Mouse (Mus musculus) CH12.LX (cell line): ENCODE results near the gene Olfr675. TPM values are rescaled to one million over a fixed set of nuclear protein-coding genes. Genes with fewer than 3 reads are reported as not detected.
"Not testable (repeated sequence)": the region's sequence is repeated elsewhere in the genome, so short reads cannot be mapped to it uniquely, and the experiment has no call there.

Experiments used
- DNase-seq: peaks from one replicate; pipeline ENCODE4 v3.0.0-alpha.2; 2013; ENCODE audit errors: extremely low read depth
- H3K27ac ChIP-seq: 2 replicates; pipeline ENCODE4 v1.5.1; 2012; ENCODE audit warnings: low read depth, mild to moderate bottlenecking, control low read depth, moderate library complexity; ENCODE audit not compliant: insufficient read depth
- H3K27me3 ChIP-seq: replicated peaks from 2 replicates; pipeline ENCODE3; 2012; ENCODE audit warnings: inconsistent platforms
- H3K36me3 ChIP-seq, 2 experiments: replicated peaks in 1 of 2; 2 replicates each; pipeline versions ENCODE3 to v1.6.1; 2012; ENCODE audit warnings: inconsistent platforms in 1 of 2, low read length in 1 of 2, mild to moderate bottlenecking in 1 of 2, mixed read lengths in 1 of 2, moderate library complexity in 1 of 2; ENCODE audit not compliant: control insufficient read depth in 1 of 2, insufficient read depth in 1 of 2
- H3K4me1 ChIP-seq, 2 experiments: 2 replicates each; pipeline ENCODE4 v1.6.1; 2012; ENCODE audit warnings: inconsistent platforms in 1 of 2, moderate library complexity in 1 of 2; ENCODE audit not compliant: insufficient read depth in 2 of 2, control insufficient read depth in 1 of 2
- H3K4me2 ChIP-seq: 2 replicates; pipeline ENCODE4 v1.6.1; 2012; ENCODE audit warnings: low read depth, mild to moderate bottlenecking, control low read depth; ENCODE audit not compliant: poor library complexity, insufficient read depth, severe bottlenecking
- H3K4me3 ChIP-seq, 3 experiments: fragments of 150-350 bp in 1 of 3; sonication (generic) in 1 of 3; replicated peaks in 1 of 3; 2 replicates each; pipeline versions ENCODE3 to v1.5.1; 2011 to 2012; ENCODE audit warnings: low read depth in 2 of 3, low read length in 2 of 3, mild to moderate bottlenecking in 2 of 3, moderate library complexity in 2 of 3, control low read depth in 1 of 3, improper control_type of control experiment in 1 of 3, inconsistent platforms in 1 of 3, mixed read lengths in 1 of 3; ENCODE audit not compliant: poor library complexity in 1 of 3
- H3K79me2 ChIP-seq: replicated peaks from 2 replicates; pipeline ENCODE4 v1.6.1; 2012; ENCODE audit warnings: mild to moderate bottlenecking, moderate library complexity; ENCODE audit not compliant: control insufficient read depth, poor library complexity, insufficient read depth, severe bottlenecking; ENCODE audit errors: extremely low read depth
- H3K9ac ChIP-seq: 2 replicates; pipeline ENCODE4 v1.6.1; 2012; ENCODE audit warnings: low read depth, mild to moderate bottlenecking, control low read depth, moderate library complexity; ENCODE audit not compliant: insufficient read depth
- H3K9me3 ChIP-seq: replicated peaks from 2 replicates; pipeline ENCODE3; 2012; ENCODE audit warnings: low read length, inconsistent platforms, mixed read lengths
- BHLHE40 ChIP-seq: IDR thresholded peaks from 2 replicates; pipeline ENCODE4 v1.6.1; 2011; ENCODE audit warnings: mild to moderate bottlenecking, low read depth, low read length, improper control_type of control experiment
- CTCF ChIP-seq, 2 experiments: IDR thresholded peaks in 1 of 2; conservative IDR thresholded peaks in 1 of 2; 2 replicates each; pipeline ENCODE4 v1.5.1; 2011 to 2012; ENCODE audit warnings: low read depth in 2 of 2, low read length in 2 of 2, improper control_type of control experiment in 1 of 2, inconsistent platforms in 1 of 2, mild to moderate bottlenecking in 1 of 2, moderate library complexity in 1 of 2
- E2F4 ChIP-seq: IDR thresholded peaks from 2 replicates; pipeline ENCODE4 v1.6.1; 2011; ENCODE audit warnings: low read depth, low read length, improper control_type of control experiment; ENCODE audit not compliant: insufficient replicate concordance
- ELF1 ChIP-seq: IDR thresholded peaks from 2 replicates; pipeline ENCODE4 v1.6.1; 2014; ENCODE audit warnings: low read depth, mild to moderate bottlenecking, inconsistent platforms, low read length, improper control_type of control experiment
- GABPA ChIP-seq: IDR thresholded peaks from 2 replicates; pipeline ENCODE4 v1.6.1; 2012; ENCODE audit warnings: low read depth, low read length, improper control_type of control experiment, inconsistent platforms; ENCODE audit not compliant: insufficient replicate concordance
- IRF4 ChIP-seq: IDR thresholded peaks from 2 replicates; pipeline ENCODE4 v1.6.1; 2014; ENCODE audit warnings: low read depth, mild to moderate bottlenecking, inconsistent platforms, low read length, improper control_type of control experiment
- JUN ChIP-seq: IDR thresholded peaks from 2 replicates; pipeline ENCODE4 v1.6.1; 2011; ENCODE audit warnings: low read depth, mild to moderate bottlenecking, low read length, improper control_type of control experiment, moderate library complexity; ENCODE audit not compliant: insufficient read depth
- MAZ ChIP-seq: IDR thresholded peaks from 2 replicates; pipeline ENCODE4 v1.6.1; 2012; ENCODE audit warnings: low read depth, mild to moderate bottlenecking, inconsistent platforms, low read length, improper control_type of control experiment, moderate library complexity
- MYC ChIP-seq: IDR thresholded peaks from 2 replicates; pipeline ENCODE4 v1.6.1; 2011; ENCODE audit warnings: low read depth, mild to moderate bottlenecking, improper control_type of control experiment, low read length
- NELFE ChIP-seq: IDR thresholded peaks from 2 replicates; pipeline ENCODE4 v1.6.1; 2011; ENCODE audit warnings: low read depth, low read length, improper control_type of control experiment
- NRF1 ChIP-seq: IDR thresholded peaks from 2 replicates; pipeline ENCODE4 v1.6.1; 2014; ENCODE audit warnings: low read depth, mild to moderate bottlenecking, inconsistent platforms, low read length, improper control_type of control experiment, moderate library complexity
- PAX5 ChIP-seq: IDR thresholded peaks from 2 replicates; pipeline ENCODE4 v1.6.1; 2012; ENCODE audit warnings: low read length, inconsistent platforms, mixed read lengths
- POLR2A ChIP-seq: IDR thresholded peaks from 2 replicates; pipeline ENCODE4 v1.6.1; 2011; ENCODE audit warnings: low read depth, mild to moderate bottlenecking, improper control_type of control experiment, low read length
- POLR2AphosphoS2 ChIP-seq: IDR thresholded peaks from 2 replicates; pipeline ENCODE4 v1.6.1; 2011; ENCODE audit warnings: low read depth, low read length, improper control_type of control experiment
- RAD21 ChIP-seq: IDR thresholded peaks from 2 replicates; pipeline ENCODE4 v1.6.1; 2011; ENCODE audit warnings: low read depth, mild to moderate bottlenecking, low read length, improper control_type of control experiment, moderate library complexity
- SMC3 ChIP-seq: IDR thresholded peaks from 2 replicates; pipeline ENCODE4 v1.6.1; 2011; ENCODE audit warnings: low read depth, low read length, improper control_type of control experiment
- TCF12 ChIP-seq: IDR thresholded peaks from 2 replicates; pipeline ENCODE4 v1.6.1; 2014; ENCODE audit warnings: low read depth, mild to moderate bottlenecking, inconsistent platforms, low read length, improper control_type of control experiment
- USF2 ChIP-seq: conservative IDR thresholded peaks from 2 replicates; pipeline ENCODE4 v1.6.1; 2011; ENCODE audit warnings: low read depth, low read length, improper control_type of control experiment
- dilution Hi-C: fragments of 300-500 bp; cut with MboI; formaldehyde crosslinking; loops from 2 replicates; pipeline ENCODE4 v1.14.3; 2020; ENCODE audit warnings: low sequenced_read_pairs; ENCODE audit not compliant: extremely low pct_unique_long_range_greater_than_20kb, extremely low pct_ligation_motif_present
- in situ Hi-C: fragments of 300-500 bp; cut with MboI; formaldehyde crosslinking; loops from 3 replicates; pipeline ENCODE4 v1.14.3; 2019; ENCODE audit warnings: low sequenced_read_pairs, low pct_ligation_motif_present, low pct_unique_long_range_greater_than_20kb, mixed read lengths
- polyA plus RNA-seq: library from polyadenylated mRNA; unstranded; fragments of >175 nt; gene quantifications from 2 replicates; pipeline ENCODE4 v1.2.1, GENCODE M21; 2012; ENCODE audit warnings: low read depth; ENCODE audit not compliant: insufficient read length
- total RNA-seq, 2 experiments: library from RNA; depleted of rRNA; stranded (reverse); fragments of 300-350 nt in 1 of 2; fragments of >200 nt in 1 of 2; gene quantifications; 2 replicates each; pipeline ENCODE4 v1.2.3; 2012 to 2014

The Olfr675 gene
- total and polyA plus RNA-seq, 3 experiments: not detected

- dilution Hi-C loops, H3K4me1 ChIP-seq: not testable (repeated sequence)
Observed at GRCm38 (mm10) chr7:105033836-105034235, 5.6 kb upstream of the Olfr675 start.

GRCm38 (mm10) chr7:105032398-105032797 is 4.1 kb upstream of the Olfr675 start, which contains the start of gene Olfr676:
Gene Olfr676, plus strand, starts transcription at chr7:105032698.
- Histone ChIP-seq H3K4me1 (no peaks in the 10 kb centered on the region), H3K9ac (no peak within 1 kb of the TSS), H3K4me2 (no peak within 1 kb of the TSS), H3K27me3 (no peaks in the 10 kb centered on the region), H3K4me3 (no peak within 1 kb of the TSS)
- no peak for DNase-seq
- TF ChIP-seq MYC: no peak
- TF ChIP-seq NRF1: no peak
- TF ChIP-seq JUN: no peak
- no peak for TF ChIP-seq USF2
- no peak for TF ChIP-seq MAZ
- no peak for TF ChIP-seq IRF4
- no peak for TF ChIP-seq POLR2A
- no peak for TF ChIP-seq PAX5
- no peak for TF ChIP-seq NELFE
- no peak for TF ChIP-seq GABPA
- no peak for TF ChIP-seq TCF12
- no peak for TF ChIP-seq ELF1
- TF ChIP-seq POLR2AphosphoS2: no peak
- TF ChIP-seq E2F4: no peak
- no peak for TF ChIP-seq CTCF (conservative IDR thresholded peaks at IDR 0.05 in 1 of 2, IDR thresholded peaks at IDR 0.05 in 1 of 2; ENCODE audit: low read depth in 2 of 2, low read length in 2 of 2)
- no peak for TF ChIP-seq BHLHE40
- TF ChIP-seq, all 38 proteins: peak for 0
- Histone ChIP-seq H3K79me2 (no peaks in the 10 kb centered on the region), H3K27ac (no peak within 1 kb of the TSS), H3K36me3 (no peaks in the 10 kb centered on the region), H3K9me3 (no peaks in the 10 kb centered on the region)
- dilution Hi-C loops (no loop called here), in situ Hi-C loops (no loop called here)

More at GRCm38 (mm10) chr7:105033836-105034235, 5.6 kb upstream of the Olfr675 start:
- H3K27me3 ChIP-seq, H3K9ac ChIP-seq, H3K27ac ChIP-seq, H3K4me2 ChIP-seq, in situ Hi-C loops, H3K4me3 ChIP-seq, H3K9me3 ChIP-seq, H3K79me2 ChIP-seq, H3K36me3 ChIP-seq: not testable (repeated sequence)
- peak; percentile 3 for DNase-seq
- TF ChIP-seq SMC3: peak; percentile 16; the same call in 1 of the 2 replicates
- TF ChIP-seq RAD21: peak; percentile 19
- peak in 1 of 2 experiments; percentile 40; a peak in 2 of 4 replicates for TF ChIP-seq CTCF (conservative IDR thresholded peaks at IDR 0.05 in 1 of 2, IDR thresholded peaks at IDR 0.05 in 1 of 2; ENCODE audit: low read depth in 2 of 2, low read length in 2 of 2)
